Mouse (Mus musculus): ENCODE measurements around the gene Chil4. TPM values are rescaled to one million over a fixed set of nuclear protein-coding genes. Genes with fewer than 3 reads are reported as not detected.
"Not testable (repeated sequence)": the region's sequence is repeated elsewhere in the genome, so short reads cannot be mapped to it uniquely, and the experiment has no call there.

The Chil4 gene
- polyA plus RNA-seq, 1 experiment from 2014 or later: not detected

GRCm38 (mm10) chr3:106195486-106195885, 23.8 kb downstream of the Chil4 start:
- H3K27me3 ChIP-seq (ENCODE audit: control insufficient read depth, insufficient read depth, low read length): no peaks in the 10 kb centered on the region
- H3K4me1 ChIP-seq (ENCODE audit: control insufficient read depth in 2 of 2, insufficient read depth in 2 of 2, low read length in 2 of 2): no peaks in the 10 kb centered on the region
- 79% methylated on average over 12 of the region's 12 CpGs for WGBS
- H3K4me3 ChIP-seq (ENCODE audit: control insufficient read depth in 1 of 2, insufficient read depth in 1 of 2, low read depth in 1 of 2, low read length in 2 of 2): no peak overlapping the region
- no peaks in the 10 kb centered on the region for H3K36me3 ChIP-seq (ENCODE audit: control insufficient read depth, insufficient read depth, low read length)
- H3K9ac ChIP-seq (ENCODE audit: low read length): no peak overlapping the region
- no peak overlapping the region for H3K4me2 ChIP-seq (ENCODE audit: low read length)
- no peak overlapping the region for H3K27ac ChIP-seq (replicated peaks in 1 of 2; ENCODE audit: control insufficient read depth in 1 of 2, insufficient read depth in 1 of 2, low read depth in 2 of 2, low read length in 2 of 2)
- H3K9me3 ChIP-seq (ENCODE audit: control insufficient read depth, low read length): peaks cover 22% of the 10 kb centered on the region
- no peak for ATAC-seq (ENCODE audit: insufficient number of reproducible peaks, insufficient read depth, low FRiP score, low read depth)

DNA sequence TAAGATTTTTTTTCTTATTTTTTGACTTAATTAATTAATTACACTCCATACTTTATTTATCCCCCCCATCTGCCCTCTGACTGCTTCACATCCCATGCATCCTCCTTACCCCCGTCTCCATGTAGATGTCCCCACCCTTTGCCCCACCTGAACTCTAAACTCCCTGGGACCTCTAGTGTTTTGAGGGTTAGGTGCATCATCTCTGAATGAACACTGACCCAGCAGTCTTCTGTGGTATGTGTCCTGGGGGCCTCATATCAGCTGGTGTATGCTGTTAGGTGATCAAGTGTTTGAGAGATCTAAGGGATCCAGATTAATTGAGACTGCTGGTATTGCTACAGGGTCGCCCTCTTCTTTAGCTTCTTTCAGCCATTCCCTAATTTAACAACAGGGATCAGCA, 31.3 kb downstream of the Chil4 start:
- no peak for ATAC-seq (ENCODE audit: insufficient number of reproducible peaks, insufficient read depth, low FRiP score, low read depth)
- Histone ChIP-seq H3K27ac (replicated peaks in 1 of 2; ENCODE audit: control insufficient read depth in 1 of 2, insufficient read depth in 1 of 2, low read depth in 2 of 2, low read length in 2 of 2) (no peak overlapping the region), H3K4me3 (ENCODE audit: control insufficient read depth in 1 of 2, insufficient read depth in 1 of 2, low read depth in 1 of 2, low read length in 2 of 2) (no peak overlapping the region), H3K4me1 (ENCODE audit: control insufficient read depth in 2 of 2, insufficient read depth in 2 of 2, low read length in 2 of 2) (no peaks in the 10 kb centered on the region), H3K36me3 (ENCODE audit: control insufficient read depth, insufficient read depth, low read length) (no peaks in the 10 kb centered on the region), H3K27me3 (ENCODE audit: control insufficient read depth, insufficient read depth, low read length) (no peaks in the 10 kb centered on the region), H3K4me2 (ENCODE audit: low read length) (no peak overlapping the region), H3K9me3 (ENCODE audit: control insufficient read depth, low read length) (peaks cover 33% of the 10 kb centered on the region), H3K9ac (ENCODE audit: low read length) (no peak overlapping the region)
- WGBS: 65% methylated on average over 2 of the region's 2 CpGs

DNA sequence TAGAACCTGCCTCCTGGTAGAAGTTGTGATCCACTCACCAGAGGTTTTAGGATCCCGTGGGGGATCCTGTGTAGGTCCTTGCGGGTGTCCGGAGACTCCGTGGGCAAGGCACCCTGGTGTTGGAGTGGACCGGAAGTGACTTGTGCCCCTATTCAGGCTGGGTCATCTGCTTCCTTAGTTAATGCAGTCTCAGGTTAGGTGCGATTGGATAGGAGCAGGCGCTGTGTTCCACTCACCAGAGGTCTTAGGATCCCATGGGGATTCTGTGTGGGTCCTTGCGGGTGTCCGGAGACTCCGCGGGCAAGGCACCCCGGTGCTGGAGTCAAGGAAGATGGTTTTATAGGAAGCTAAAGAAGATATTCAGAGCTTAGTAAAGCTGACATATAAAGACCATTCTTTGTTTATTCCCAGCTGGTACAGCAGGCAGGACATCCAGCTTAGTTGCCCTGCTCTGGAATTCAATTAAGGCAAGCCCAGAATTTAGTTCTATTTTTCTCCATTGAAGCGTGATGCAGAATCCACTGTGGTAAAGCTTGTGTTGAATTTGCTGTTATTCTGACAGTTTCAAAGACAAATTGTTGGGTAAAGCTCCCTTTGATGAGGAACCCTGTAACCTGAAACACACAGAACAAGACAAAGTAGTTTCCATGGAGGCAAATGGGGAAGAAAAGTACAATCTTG, 41.7 kb downstream of the Chil4 start:
- ATAC-seq (ENCODE audit: insufficient number of reproducible peaks, insufficient read depth, low FRiP score, low read depth): no peak
- no peaks in the 10 kb centered on the region for H3K36me3 ChIP-seq (ENCODE audit: control insufficient read depth, insufficient read depth, low read length)
- 81% methylated on average over 13 of the region's 13 CpGs for WGBS

GRCm38 (mm10) chr3:106174971-106175370, 44.3 kb downstream of the Chil4 start:
- not testable (repeated sequence) for ATAC-seq (ENCODE audit: insufficient number of reproducible peaks, insufficient read depth, low FRiP score, low read depth); H3K9ac ChIP-seq (ENCODE audit: low read length); H3K4me3 ChIP-seq (ENCODE audit: control insufficient read depth in 1 of 2, insufficient read depth in 1 of 2, low read depth in 1 of 2, low read length in 2 of 2); H3K27ac ChIP-seq (replicated peaks in 1 of 2; ENCODE audit: control insufficient read depth in 1 of 2, insufficient read depth in 1 of 2, low read depth in 2 of 2, low read length in 2 of 2); H3K4me2 ChIP-seq (ENCODE audit: low read length); H3K36me3 ChIP-seq (ENCODE audit: control insufficient read depth, insufficient read depth, low read length); H3K4me1 ChIP-seq (ENCODE audit: control insufficient read depth in 2 of 2, insufficient read depth in 2 of 2, low read length in 2 of 2); H3K27me3 ChIP-seq (ENCODE audit: control insufficient read depth, insufficient read depth, low read length)
- peaks cover 24% of the 10 kb centered on the region for H3K9me3 ChIP-seq (ENCODE audit: control insufficient read depth, low read length)
- 56% methylated on average over 2 of the region's 2 CpGs for WGBS

More for the DNA sequence above, 41.7 kb downstream of the Chil4 start:
- Histone ChIP-seq H3K4me3 (ENCODE audit: control insufficient read depth in 1 of 2, insufficient read depth in 1 of 2, low read depth in 1 of 2, low read length in 2 of 2) (no peak overlapping the region), H3K9me3 (ENCODE audit: control insufficient read depth, low read length) (peaks cover 25% of the 10 kb centered on the region), H3K27me3 (ENCODE audit: control insufficient read depth, insufficient read depth, low read length) (no peaks in the 10 kb centered on the region), H3K9ac (ENCODE audit: low read length) (no peak overlapping the region), H3K27ac (replicated peaks in 1 of 2; ENCODE audit: control insufficient read depth in 1 of 2, insufficient read depth in 1 of 2, low read depth in 2 of 2, low read length in 2 of 2) (no peak overlapping the region), H3K4me2 (ENCODE audit: low read length) (no peak overlapping the region), H3K4me1 (ENCODE audit: control insufficient read depth in 2 of 2, insufficient read depth in 2 of 2, low read length in 2 of 2) (no peaks in the 10 kb centered on the region)

DNA sequence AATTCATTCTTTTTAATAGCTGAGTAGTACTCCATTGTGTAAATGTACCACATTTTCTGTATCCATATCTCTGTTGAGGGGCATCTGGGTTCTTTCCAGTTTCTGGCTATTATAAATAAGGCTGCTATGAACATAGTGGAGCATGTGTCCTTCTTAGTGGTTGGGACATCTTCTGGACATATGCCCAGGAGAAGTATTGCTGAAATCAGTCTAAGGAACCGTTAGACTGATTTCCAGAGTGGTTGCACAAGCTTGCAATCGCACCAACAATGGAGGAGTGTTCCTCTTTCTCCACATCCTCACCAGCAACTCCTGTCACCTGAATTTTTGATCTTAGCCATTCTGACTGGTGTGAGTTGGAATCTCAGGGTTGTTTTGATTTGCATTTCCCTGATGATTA, 46.8 kb downstream of the Chil4 start:
- not testable (repeated sequence) for H3K4me2 ChIP-seq (ENCODE audit: low read length); H3K9ac ChIP-seq (ENCODE audit: low read length); H3K4me3 ChIP-seq (ENCODE audit: control insufficient read depth in 1 of 2, insufficient read depth in 1 of 2, low read depth in 1 of 2, low read length in 2 of 2); H3K27me3 ChIP-seq (ENCODE audit: control insufficient read depth, insufficient read depth, low read length); H3K27ac ChIP-seq (replicated peaks in 1 of 2; ENCODE audit: control insufficient read depth in 1 of 2, insufficient read depth in 1 of 2, low read depth in 2 of 2, low read length in 2 of 2); H3K4me1 ChIP-seq (ENCODE audit: control insufficient read depth in 2 of 2, insufficient read depth in 2 of 2, low read length in 2 of 2); H3K36me3 ChIP-seq (ENCODE audit: control insufficient read depth, insufficient read depth, low read length); ATAC-seq (ENCODE audit: insufficient number of reproducible peaks, insufficient read depth, low FRiP score, low read depth)
- 54% methylated on average over 2 of the region's 2 CpGs for WGBS
- H3K9me3 ChIP-seq (ENCODE audit: control insufficient read depth, low read length): peaks cover 12% of the 10 kb centered on the region

DNA sequence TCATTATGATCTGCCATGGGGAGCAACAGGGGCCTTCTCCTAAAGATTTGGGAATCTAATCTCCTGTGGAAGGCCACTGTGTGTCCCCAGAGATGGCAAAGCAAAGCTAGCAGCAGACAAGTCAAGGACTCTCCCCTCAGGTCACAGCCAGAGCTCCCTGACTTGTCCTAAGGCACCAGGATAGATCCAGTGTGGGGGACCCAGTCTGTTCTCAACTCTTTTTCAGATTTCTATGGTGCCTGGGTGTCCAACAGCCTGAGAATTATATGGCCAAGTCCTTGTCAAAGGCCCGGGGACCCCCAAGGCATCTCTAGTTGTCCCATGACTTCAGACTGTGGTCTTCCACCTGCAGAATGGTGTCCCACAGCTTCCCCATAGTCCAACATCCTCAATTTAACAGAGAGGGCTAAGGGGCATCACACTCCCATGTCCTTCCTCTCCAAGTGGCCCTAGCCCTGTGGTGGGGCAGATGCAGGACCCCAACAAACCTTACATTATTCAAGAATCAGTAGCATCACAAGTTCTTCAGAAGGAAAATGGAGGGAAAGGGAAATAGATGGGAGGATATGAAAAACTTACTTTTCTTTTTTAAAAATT, 48.1 kb downstream of the Chil4 start:
- Histone ChIP-seq H3K9ac (ENCODE audit: low read length) (no peak overlapping the region), H3K9me3 (ENCODE audit: control insufficient read depth, low read length) (peaks cover 8% of the 10 kb centered on the region), H3K4me3 (ENCODE audit: control insufficient read depth in 1 of 2, insufficient read depth in 1 of 2, low read depth in 1 of 2, low read length in 2 of 2) (no peak overlapping the region), H3K36me3 (ENCODE audit: control insufficient read depth, insufficient read depth, low read length) (no peaks in the 10 kb centered on the region), H3K4me1 (ENCODE audit: control insufficient read depth in 2 of 2, insufficient read depth in 2 of 2, low read length in 2 of 2) (no peaks in the 10 kb centered on the region), H3K27me3 (ENCODE audit: control insufficient read depth, insufficient read depth, low read length) (no peaks in the 10 kb centered on the region), H3K27ac (replicated peaks in 1 of 2; ENCODE audit: control insufficient read depth in 1 of 2, insufficient read depth in 1 of 2, low read depth in 2 of 2, low read length in 2 of 2) (no peak overlapping the region), H3K4me2 (ENCODE audit: low read length) (no peak overlapping the region)
- WGBS: 76% methylated on average over 1 of the region's 1 CpGs
- ATAC-seq (ENCODE audit: insufficient number of reproducible peaks, insufficient read depth, low FRiP score, low read depth): peak; percentile 66

- ATAC-seq (ENCODE audit: insufficient number of reproducible peaks, insufficient read depth, low FRiP score, low read depth): no peak; the same call in 1 of the 2 replicates
- Histone ChIP-seq H3K9me3 (ENCODE audit: control insufficient read depth, low read length) (peaks cover 8% of the 10 kb centered on the region), H3K4me3 (ENCODE audit: control insufficient read depth in 1 of 2, insufficient read depth in 1 of 2, low read depth in 1 of 2, low read length in 2 of 2) (no peak overlapping the region), H3K4me1 (ENCODE audit: control insufficient read depth in 2 of 2, insufficient read depth in 2 of 2, low read length in 2 of 2) (no peaks in the 10 kb centered on the region), H3K9ac (ENCODE audit: low read length) (no peak overlapping the region), H3K27me3 (ENCODE audit: control insufficient read depth, insufficient read depth, low read length) (no peaks in the 10 kb centered on the region), H3K27ac (replicated peaks in 1 of 2; ENCODE audit: control insufficient read depth in 1 of 2, insufficient read depth in 1 of 2, low read depth in 2 of 2, low read length in 2 of 2) (no peak overlapping the region), H3K36me3 (ENCODE audit: control insufficient read depth, insufficient read depth, low read length) (no peaks in the 10 kb centered on the region), H3K4me2 (ENCODE audit: low read length) (no peak overlapping the region)
- 46% methylated on average over 1 of the region's 1 CpGs for WGBS
Observed at GRCm38 (mm10) chr3:106170522-106171053, 48.7 kb downstream of the Chil4 start.
